Comparison of ENCODE assay signal across 19 mouse cellular contexts in the genomic region with DNA sequence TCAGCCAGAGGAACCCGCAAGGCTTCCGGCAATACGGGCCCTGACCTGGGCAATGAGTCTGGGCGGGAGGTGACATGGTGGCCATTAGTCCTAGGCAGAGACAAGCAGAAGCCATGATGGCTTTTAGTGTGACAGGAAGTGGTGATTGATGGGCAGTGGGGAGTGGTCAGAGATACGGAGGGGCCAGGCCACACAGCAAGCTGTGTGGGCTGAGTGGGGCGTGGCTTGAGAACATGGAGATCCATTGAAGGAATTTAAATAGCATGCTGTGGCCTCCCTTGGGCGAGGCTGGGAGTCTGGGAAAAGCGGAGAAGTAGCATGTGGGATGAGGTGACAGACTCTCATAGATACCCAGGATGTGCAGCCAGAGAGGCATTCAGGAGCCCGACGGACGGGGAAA. TPM values are rescaled to one million over a fixed set of nuclear protein-coding genes. Genes with fewer than 3 reads are reported as not detected.
"Had no signal": no experiment of that assay in that cellular context is flagged by ENCODE, and none has a peak within 500 bp of the region (broad histone marks: within the 10 kb centered on the region; RNA-seq: fewer than 3 reads in every experiment).

No protein-coding gene starts in this region.

- H3K9me3 ChIP-seq: limb, embryonic 10.5 days; liver, embryonic 12.5 days; lung, embryonic 15.5 days; midbrain, embryonic 13.5 days had no signal

- H3K27me3 ChIP-seq: lung, embryonic 15.5 days; midbrain, embryonic 13.5 days had no signal

- DNase-seq: kidney, adult 8-10 months; kidney, postnatal 36 days; right cerebral cortex, adult 18-20 months; right cerebral cortex, postnatal 25 days; thymus, adult 18-20 months; thymus, postnatal 14 days had no signal

- H3K4me1 ChIP-seq: liver, embryonic 12.5 days; midbrain, embryonic 13.5 days had no signal

- ATAC-seq: liver, embryonic 12.5 days; midbrain, embryonic 13.5 days had no signal

- H3K36me3 ChIP-seq: limb, embryonic 10.5 days; liver, embryonic 12.5 days; lung, embryonic 15.5 days; midbrain, embryonic 13.5 days had no signal

- H3K9ac ChIP-seq: liver, embryonic 12.5 days; lung, embryonic 15.5 days; midbrain, embryonic 13.5 days had no signal

- H3K4me2 ChIP-seq: liver, embryonic 12.5 days; lung, embryonic 15.5 days; midbrain, embryonic 13.5 days had no signal

- H3K4me3 ChIP-seq: layer of hippocampus, adult 2 months; left cerebral cortex, adult 2 months; limb, embryonic 10.5 days; liver, embryonic 12.5 days; lung, embryonic 15.5 days; midbrain, embryonic 13.5 days had no signal

- H3K27ac ChIP-seq: kidney, postnatal 0 days; layer of hippocampus, adult 2 months; left cerebral cortex, adult 2 months; limb, embryonic 10.5 days; liver, embryonic 12.5 days; lung, embryonic 15.5 days; midbrain, embryonic 13.5 days had no signal

RNA-seq across cellular contexts. Expression of a gene that starts 5.0 kb away (rescaled TPM):
- total RNA-seq: layer of hippocampus, adult 2 months; layer of hippocampus, postnatal 14 days; left cerebral cortex, adult 2 months; left cerebral cortex, postnatal 14 days; megakaryocyte-erythroid progenitor cell, adult 5-6 weeks; midbrain, postnatal 0 days had no signal
- polyA plus RNA-seq: limb, embryonic 10.5 days; midbrain, embryonic 13.5 days; midbrain, postnatal 0 days; neural tube, embryonic 14.5 days had no signal

RNA-seq across cellular contexts. Expression of a gene that starts 32.7 kb away (rescaled TPM):
- total RNA-seq: megakaryocyte-erythroid progenitor cell, adult 5-6 weeks had no signal

RNA-seq across cellular contexts. Expression of a gene that starts 43.5 kb away (rescaled TPM):
- total RNA-seq: megakaryocyte-erythroid progenitor cell, adult 5-6 weeks had no signal
- polyA plus RNA-seq: neural tube, embryonic 14.5 days; stomach, embryonic 14.5 days had no signal

RNA-seq across cellular contexts. Expression of a gene that starts 58.6 kb away (rescaled TPM):
- polyA plus RNA-seq: limb, embryonic 10.5 days; liver, embryonic 12.5 days; neural tube, embryonic 14.5 days had no signal
